Mouse (Mus musculus) C2C12 (cell line): ENCODE data around the gene Masp2. TPM values are rescaled to one million over a fixed set of nuclear protein-coding genes. Genes with fewer than 3 reads are reported as not detected.

ENCODE experiments used
- H3K27me3 ChIP-seq: one replicate; pipeline ENCODE4 v1.6.1; 2011; ENCODE audit not compliant: control insufficient read depth, insufficient read depth, insufficient read length
- H3K36me3 ChIP-seq: one replicate; pipeline ENCODE4 v1.6.1; 2011; ENCODE audit not compliant: control insufficient read depth, insufficient read depth
- H3K4me3 ChIP-seq: one replicate; pipeline ENCODE4 v1.5.1; 2011; ENCODE audit warnings: mild to moderate bottlenecking, control low read depth; ENCODE audit not compliant: poor library complexity, insufficient read depth, severe bottlenecking
- H3K79me2 ChIP-seq: one replicate; pipeline ENCODE4 v1.6.1; 2011; ENCODE audit not compliant: control insufficient read depth, insufficient read depth
- H3K79me3 ChIP-seq: one replicate; pipeline ENCODE4 v1.6.1; 2011; ENCODE audit warnings: low read depth, control low read depth
- H3ac ChIP-seq: one replicate; pipeline ENCODE3; 2011; ENCODE audit warnings: low read depth; ENCODE audit not compliant: control insufficient read depth, insufficient read length
- CEBPB ChIP-seq: IDR thresholded peaks from one replicate; pipeline ENCODE4 v1.6.1; 2011; ENCODE audit warnings: low read depth, mild to moderate bottlenecking, control low read depth, moderate library complexity
- CTCF ChIP-seq: IDR thresholded peaks from one replicate; pipeline ENCODE4 v1.5.1; 2011; ENCODE audit not compliant: control insufficient read depth, insufficient read depth, insufficient read length
- FOSL1 ChIP-seq: IDR thresholded peaks from one replicate; pipeline ENCODE4 v1.8.0; 2011; ENCODE audit warnings: mild to moderate bottlenecking, low read length; ENCODE audit not compliant: poor library complexity, insufficient read depth, severe bottlenecking
- MAX ChIP-seq: IDR thresholded peaks from one replicate; pipeline ENCODE4 v1.6.1; 2011; ENCODE audit warnings: mild to moderate bottlenecking, control low read depth
- MYOD1 ChIP-seq: IDR thresholded peaks from one replicate; pipeline ENCODE4 v1.6.1; 2011; ENCODE audit warnings: low read depth; ENCODE audit not compliant: control insufficient read depth, insufficient read length
- MYOG ChIP-seq: IDR thresholded peaks from one replicate; pipeline ENCODE4 v1.6.1; 2011; ENCODE audit not compliant: control insufficient read depth, insufficient read length; ENCODE audit errors: extremely low read depth
- USF1 ChIP-seq: IDR thresholded peaks from one replicate; pipeline ENCODE4 v1.6.1; 2011; ENCODE audit warnings: low read depth, mild to moderate bottlenecking, control low read depth, moderate library complexity
- polyA plus RNA-seq: library from polyadenylated mRNA; unstranded; fragments of >200 nt; fragmentation: generic; extraction: Trizol; gene quantifications from one replicate; pipeline ENCODE4 v1.2.1, GENCODE M21; 2012; ENCODE audit warnings: missing spikeins

The Masp2 gene
- polyA plus RNA-seq, 1 experiment = 0.36 TPM

DNA sequence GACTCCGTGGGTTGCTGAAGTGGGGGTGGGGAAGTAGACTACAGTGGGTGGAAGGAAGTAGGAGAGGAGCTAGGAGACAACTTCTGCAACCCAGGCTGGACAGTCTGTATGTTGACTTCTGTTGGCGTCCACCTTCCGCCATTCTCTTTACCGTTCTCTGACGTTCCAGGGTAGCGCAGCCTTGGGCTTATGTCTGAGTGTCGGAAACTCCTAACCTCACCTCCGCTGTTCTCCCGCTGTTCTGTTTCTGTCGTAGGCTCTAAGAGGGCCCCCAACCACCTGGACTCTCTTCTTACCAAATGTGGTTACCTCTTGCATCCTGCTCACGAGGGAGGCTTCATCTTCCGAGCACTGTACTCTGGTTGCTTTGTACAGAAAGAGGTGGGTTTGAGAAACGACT lies 55.4 kb downstream of the Masp2 start:
- H3ac ChIP-seq = no peak overlapping the region
- no peaks in the 10 kb centered on the region for H3K79me3 ChIP-seq
- H3K36me3 ChIP-seq = no peaks in the 10 kb centered on the region
- H3K27me3 ChIP-seq = peaks cover 47% of the 10 kb centered on the region
- no peaks in the 10 kb centered on the region for H3K79me2 ChIP-seq
- no peak for TF ChIP-seq MYOD1
- TF ChIP-seq MYOG = no peak
- TF ChIP-seq CTCF = no peak
- no peak for TF ChIP-seq FOSL1
- no peak for TF ChIP-seq USF1
- TF ChIP-seq CEBPB = no peak
- no peak for TF ChIP-seq MAX
- no peak overlapping the region for H3K4me3 ChIP-seq

DNA sequence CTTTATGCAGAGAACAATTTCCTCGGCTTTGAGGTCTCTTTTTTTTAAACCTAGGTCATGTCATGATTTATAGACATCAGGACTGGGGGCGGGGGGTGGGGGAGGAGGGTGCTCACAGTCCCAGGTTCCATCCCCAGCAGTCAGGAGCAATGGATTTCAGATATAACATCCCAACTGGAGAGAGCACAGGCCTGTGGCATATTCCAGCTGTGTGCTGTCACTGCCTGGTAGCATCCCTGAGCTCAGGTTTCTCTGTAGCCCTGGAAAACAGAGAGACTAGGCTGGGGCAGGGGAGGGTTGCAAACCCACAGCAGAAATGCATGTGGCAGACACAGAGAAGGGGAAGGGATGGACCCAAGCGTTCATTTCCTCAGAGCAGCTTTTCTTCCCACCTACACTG lies 57.8 kb downstream of the Masp2 start:
- H3K27me3 ChIP-seq = peaks cover 58% of the 10 kb centered on the region
- no peaks in the 10 kb centered on the region for H3K36me3 ChIP-seq
- no peaks in the 10 kb centered on the region for H3K79me2 ChIP-seq
- H3K79me3 ChIP-seq = no peaks in the 10 kb centered on the region
- H3K4me3 ChIP-seq = no peak overlapping the region
- no peak overlapping the region for H3ac ChIP-seq
- TF ChIP-seq USF1 (no peak), CEBPB (no peak), CTCF (no peak), MYOD1 (no peak), MAX (no peak), MYOG (no peak), FOSL1 (no peak)

DNA sequence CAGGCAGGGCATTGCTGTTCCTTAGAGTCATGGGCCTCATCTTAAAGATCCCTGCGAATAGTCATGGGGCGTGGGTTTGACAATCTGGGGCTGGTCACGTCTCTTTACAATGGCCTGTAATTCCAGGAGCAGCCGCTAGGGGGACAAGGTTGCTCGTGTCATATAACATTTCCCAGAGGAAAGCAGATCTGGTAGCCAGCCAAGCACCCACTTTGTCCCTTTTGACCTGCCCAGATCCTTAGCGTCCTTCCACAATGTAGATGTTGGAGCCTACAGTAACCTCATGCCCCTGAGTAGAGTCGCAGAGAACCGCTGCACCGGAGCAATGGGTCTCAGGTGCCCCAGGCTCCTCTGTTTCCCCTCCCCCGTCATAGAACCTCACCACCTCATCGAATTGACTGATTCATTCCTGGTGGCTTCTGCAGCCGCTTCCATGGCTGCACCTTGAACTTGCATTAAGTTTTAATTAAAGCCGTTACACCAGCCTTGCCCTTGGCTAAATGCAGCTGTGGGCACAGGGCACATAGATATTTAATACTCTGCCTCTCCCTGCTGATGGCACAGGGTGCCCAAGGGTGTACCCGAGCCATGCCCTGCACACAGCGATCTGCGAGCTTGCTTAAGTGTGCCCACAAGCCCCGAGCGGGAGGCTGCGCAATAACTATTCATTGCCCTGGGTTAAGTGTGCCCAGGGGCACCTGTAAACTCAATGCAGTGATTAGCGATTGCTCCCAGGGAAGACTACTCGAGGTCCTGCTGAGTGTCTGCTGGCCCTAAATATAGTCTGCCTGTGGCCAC lies 60.0 kb downstream of the Masp2 start:
- Histone ChIP-seq H3K36me3 (no peaks in the 10 kb centered on the region), H3K79me3 (no peaks in the 10 kb centered on the region), H3K4me3 (no peak overlapping the region), H3K79me2 (no peaks in the 10 kb centered on the region), H3K27me3 (peaks cover 46% of the 10 kb centered on the region), H3ac (no peak overlapping the region)
- TF ChIP-seq MYOG = no peak
- no peak for TF ChIP-seq FOSL1
- TF ChIP-seq MYOD1 = no peak
- no peak for TF ChIP-seq USF1
- no peak for TF ChIP-seq CTCF
- TF ChIP-seq CEBPB = no peak
- no peak for TF ChIP-seq MAX

DNA sequence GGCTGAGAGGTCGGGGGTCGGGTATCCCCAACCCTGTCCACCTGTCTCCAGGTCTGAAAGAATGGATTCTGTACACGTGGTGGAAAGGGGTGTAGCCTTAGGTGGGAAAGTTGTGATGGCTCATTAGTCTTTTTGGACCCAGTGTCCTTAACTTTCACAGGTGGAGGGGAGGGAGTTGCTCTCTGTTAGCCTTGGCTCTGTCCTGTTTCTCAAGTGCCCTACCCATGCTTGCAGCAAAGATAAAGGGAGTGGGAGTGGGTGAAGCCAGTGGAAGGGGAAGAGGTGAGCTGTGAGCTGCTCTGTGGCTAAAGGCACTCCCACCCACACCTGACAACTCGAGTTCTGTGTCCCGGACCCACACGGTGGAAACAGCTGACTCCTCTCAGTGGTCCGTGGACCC lies 61.0 kb downstream of the Masp2 start:
- peaks cover 42% of the 10 kb centered on the region for H3K27me3 ChIP-seq
- TF ChIP-seq CEBPB = no peak
- TF ChIP-seq MYOD1 = no peak
- TF ChIP-seq CTCF = no peak

DNA sequence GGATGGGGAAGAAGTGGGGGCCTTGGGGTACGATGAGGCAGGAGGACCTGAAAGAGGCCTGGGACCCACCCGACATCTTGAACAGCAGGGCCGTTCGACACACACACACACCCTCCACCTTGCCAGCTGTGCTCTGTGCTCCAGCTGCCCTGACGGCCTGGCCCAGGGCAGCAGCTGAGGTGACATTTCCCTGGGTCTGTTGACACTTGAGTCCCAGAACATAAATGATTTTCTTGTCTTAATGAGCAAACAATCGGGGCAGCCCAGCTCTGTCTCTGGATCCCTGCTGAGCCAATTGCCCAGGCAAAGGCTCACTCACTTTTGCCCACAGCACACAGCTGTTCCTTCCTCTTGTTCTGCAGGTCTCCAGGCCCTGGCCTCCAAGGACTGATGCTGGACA lies 61.7 kb downstream of the Masp2 start:
- Histone ChIP-seq H3K79me2 (no peaks in the 10 kb centered on the region), H3K4me3 (no peak overlapping the region), H3ac (no peak overlapping the region), H3K36me3 (no peaks in the 10 kb centered on the region), H3K79me3 (no peaks in the 10 kb centered on the region), H3K27me3 (peaks cover 41% of the 10 kb centered on the region)
- TF ChIP-seq MYOD1 (no peak), FOSL1 (no peak), CEBPB (no peak)

More for the DNA sequence above, 61.0 kb downstream of the Masp2 start:
- Histone ChIP-seq H3K36me3 (no peaks in the 10 kb centered on the region), H3K79me3 (no peaks in the 10 kb centered on the region), H3K79me2 (no peaks in the 10 kb centered on the region), H3ac (no peak overlapping the region), H3K4me3 (no peak overlapping the region)

Other genes with a start within 250 kb of the Masp2 start
- 19.7 TPM for gene Ubiad1, start 157.8 kb upstream of the Masp2 start, polyA plus RNA-seq
- 20.0 TPM for gene Mtor, start 153.9 kb upstream of the Masp2 start, polyA plus RNA-seq
- 0.04 TPM for gene Angptl7, start 102.1 kb upstream of the Masp2 start, polyA plus RNA-seq
- 53.7 TPM for gene Exosc10, start 44.1 kb upstream of the Masp2 start, polyA plus RNA-seq
- gene Srm, start 11.1 kb upstream of the Masp2 start, polyA plus RNA-seq = 282 TPM
- gene Tardbp, start 24.5 kb downstream of the Masp2 start, polyA plus RNA-seq = 198 TPM
- not detected for gene Gm572, start 40.8 kb downstream of the Masp2 start, polyA plus RNA-seq
- gene Casz1, start 201.9 kb downstream of the Masp2 start, polyA plus RNA-seq = 0.07 TPM